Mouse (Mus musculus): ENCODE data around the gene Acsm5. TPM values are rescaled to one million over a fixed set of nuclear protein-coding genes. Genes with fewer than 3 reads are reported as not detected.
A peak's percentile ranks its signal among the peaks of the same experiment; 100 is the strongest.

The Acsm5 gene
- 10 to 100 TPM; 19.8 to 21.8 TPM for total RNA-seq (2021)
- long read RNA-seq, experiment 1, transcript Acsm5-201 (14 exons, 2,981 nt), result major isoform, 11 of 22 reads
- long read RNA-seq, experiment 1, partial matches to known transcripts, result 3 of 22 reads
- long read RNA-seq, experiment 1, other reads (novel, unspliced or antisense), result 3 of 22 reads
- long read RNA-seq, experiment 2, partial matches to known transcripts, result 2 of 11 reads
- long read RNA-seq, experiment 2, other reads (novel, unspliced or antisense), result 2 of 11 reads

GRCm38 (mm10) chr7:119519163-119519562, at the start of gene Acsm5:
Acsm5 (plus strand) TSS chr7:119519463.
- DNase-seq, result no peak

DNA sequence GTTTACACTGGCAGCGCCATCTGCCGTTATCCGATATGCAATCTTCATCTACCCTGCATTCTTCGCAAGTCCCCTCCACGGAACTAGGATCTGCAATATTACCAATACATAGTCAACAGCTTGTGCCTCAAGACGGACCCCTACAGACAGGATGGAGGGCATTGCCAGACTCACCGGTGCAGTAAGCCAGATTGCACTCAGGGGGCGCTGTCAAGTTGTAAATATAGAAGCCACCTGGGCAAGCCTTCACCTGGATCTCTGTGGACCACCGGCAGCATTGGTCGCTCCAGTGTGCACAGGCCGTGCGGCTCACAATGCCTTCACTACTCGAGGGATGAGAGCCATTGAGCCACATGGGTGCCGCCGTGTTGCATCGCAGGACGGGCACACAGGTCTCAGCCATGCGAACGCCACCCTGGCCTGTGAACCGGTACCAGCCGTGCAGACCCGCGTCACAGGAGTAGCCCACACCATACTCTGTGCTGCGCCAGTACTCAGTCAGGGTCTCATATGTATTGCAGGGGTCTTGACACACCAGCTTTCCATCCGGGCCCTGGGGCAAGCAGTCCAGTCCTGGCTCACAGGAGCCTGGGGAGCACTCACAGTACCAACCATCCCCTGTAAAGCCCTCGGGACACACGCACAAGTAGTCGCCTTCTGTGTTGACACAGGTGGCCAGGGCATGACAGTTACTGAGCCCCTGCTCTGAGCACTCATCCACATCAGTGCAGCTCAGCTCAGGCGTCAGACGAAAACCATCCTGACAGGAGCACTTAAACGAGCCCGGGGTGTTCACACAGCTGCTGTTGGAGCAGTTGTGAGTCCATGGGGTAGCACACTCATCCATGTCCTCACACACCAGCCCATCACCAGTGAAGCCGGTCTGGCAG, 42.5 kb upstream of the Acsm5 start:
- DNase-seq, result no peak

- no peak for DNase-seq
These were observed 40.0 kb upstream of the Acsm5 start, which contains the start of gene Umod for GRCm38 (mm10) chr7:119479256-119479655. Umod (minus strand) TSS chr7:119479282.

- DNase-seq, result no peak
These were observed 35.1 kb upstream of the Acsm5 start for GRCm38 (mm10) chr7:119484154-119484553.

DNA sequence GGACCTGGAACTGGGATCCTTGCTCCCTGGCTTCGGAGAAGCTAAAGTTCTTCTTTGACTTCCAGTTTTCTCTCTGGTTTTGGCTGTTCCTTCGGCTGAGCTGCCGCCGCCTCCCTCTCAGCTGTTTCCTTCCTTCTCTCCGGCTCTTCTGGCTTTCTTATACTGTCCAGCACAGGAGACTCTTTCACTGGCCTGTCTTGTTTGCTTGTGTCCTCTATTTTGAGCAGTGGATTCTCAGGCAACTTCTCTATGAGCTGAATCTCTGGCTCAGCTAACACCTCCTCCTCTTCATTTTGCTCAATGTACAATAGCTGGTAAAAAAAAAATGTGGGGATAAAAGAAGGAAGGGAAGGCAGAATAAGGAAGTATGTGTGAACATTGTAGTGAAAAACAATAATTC, 32.6 kb upstream of the Acsm5 start:
- DNase-seq, result no peak

- DNase-seq, result no peak
These were observed 29.1 kb upstream of the Acsm5 start for GRCm38 (mm10) chr7:119490041-119490780.

GRCm38 (mm10) chr7:119511143-119511542, 8.1 kb upstream of the Acsm5 start:
- no peak for DNase-seq

- DNase-seq, result peak in 1 of 2 experiments; percentile 23
These were observed 6.2 kb upstream of the Acsm5 start for GRCm38 (mm10) chr7:119513056-119513455.

DNA sequence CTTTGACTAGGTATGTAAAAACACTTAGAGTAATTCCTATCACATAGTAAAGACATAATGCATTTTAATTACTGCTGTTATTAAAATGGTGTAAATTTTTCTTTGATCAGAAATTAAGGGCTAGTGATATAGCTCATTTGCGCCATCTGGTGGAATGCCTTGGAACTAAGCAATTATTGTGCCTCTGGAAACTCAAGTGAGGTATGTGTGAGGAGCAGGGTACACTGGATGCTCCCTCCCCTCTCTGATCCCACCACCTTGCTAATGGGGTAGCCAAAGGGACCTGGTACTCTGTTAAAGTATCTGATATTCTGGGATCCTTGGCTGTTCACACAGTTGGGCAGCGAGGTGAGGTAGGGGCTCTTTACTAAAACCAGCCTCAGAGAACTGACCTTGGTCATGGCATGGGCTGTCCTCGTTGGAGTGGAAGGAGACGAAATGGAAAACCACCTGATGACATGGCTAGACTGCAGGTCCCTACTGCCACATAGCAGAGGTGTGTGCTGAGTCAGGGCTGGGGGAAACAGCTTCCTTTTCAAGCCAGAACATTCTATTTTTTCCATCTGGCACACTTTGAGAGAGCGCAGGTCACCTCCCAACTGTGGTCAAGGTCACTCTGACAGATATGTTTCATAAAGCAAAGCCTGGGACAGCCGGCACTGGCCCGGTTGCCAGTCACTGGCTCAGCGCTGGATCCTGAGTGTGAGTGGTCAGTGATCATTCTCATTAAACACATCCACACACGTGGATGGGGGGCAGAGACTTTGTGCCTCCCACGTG, 3.6 kb upstream of the Acsm5 start:
- peak in 1 of 2 experiments; percentile 72 for DNase-seq

- DNase-seq, result no peak
These were observed 3.0 kb upstream of the Acsm5 start for GRCm38 (mm10) chr7:119516272-119516558.

GRCm38 (mm10) chr7:119519654-119520053, 391 bp downstream of the Acsm5 start:
- DNase-seq, result peak; percentile 39 to 77

GRCm38 (mm10) chr7:119521816-119522215, 2.6 kb downstream of the Acsm5 start:
- DNase-seq, result no peak

- DNase-seq, result no peak
These were observed 3.1 kb downstream of the Acsm5 start for GRCm38 (mm10) chr7:119522385-119522784.

DNA sequence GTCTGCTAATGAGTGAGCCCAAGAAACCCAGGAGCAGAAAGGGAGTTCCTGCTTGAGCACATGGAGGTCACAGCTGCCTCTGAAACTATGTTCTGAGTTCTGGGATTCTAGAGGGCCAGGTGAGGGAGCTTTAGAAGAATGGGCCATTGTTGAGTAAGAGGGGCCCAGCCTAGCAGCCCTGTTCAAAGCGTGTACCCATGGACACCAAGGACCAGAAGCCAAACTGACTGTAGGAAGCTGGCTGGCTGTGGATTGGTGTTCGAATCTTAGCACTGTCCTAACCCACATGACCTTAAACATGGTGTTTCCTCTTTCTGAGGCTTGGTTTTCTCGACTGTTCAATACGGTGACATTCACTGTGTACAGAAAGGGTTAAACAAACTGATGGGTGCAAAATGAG, 4.1 kb downstream of the Acsm5 start, which contains the start of gene Pdilt:
Gene Pdilt, minus strand, starts transcription at position 101 of the 400 bp plus-strand sequence.
- DNase-seq, result no peak

DNA sequence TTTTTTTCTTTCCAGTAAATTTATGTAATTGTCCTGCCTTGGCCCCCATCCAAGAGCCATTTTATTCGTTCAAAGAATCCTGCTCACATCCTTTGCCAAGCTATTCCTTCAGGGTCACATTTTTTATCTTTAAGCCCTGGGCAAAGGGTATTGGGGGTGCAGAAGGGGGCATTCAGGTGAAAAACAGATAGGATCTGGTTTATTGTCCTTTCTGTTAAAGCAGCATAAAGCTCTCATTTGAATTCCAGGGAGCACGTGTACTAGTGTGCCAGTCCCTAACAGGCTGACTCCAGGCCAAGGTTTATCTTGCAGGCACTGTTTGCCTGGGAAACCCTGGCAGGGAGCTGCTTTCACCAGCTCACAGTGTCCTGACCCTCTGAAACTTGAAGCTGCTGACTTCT, 6.6 kb downstream of the Acsm5 start:
- DNase-seq, result peak; percentile 69 to 80

DNA sequence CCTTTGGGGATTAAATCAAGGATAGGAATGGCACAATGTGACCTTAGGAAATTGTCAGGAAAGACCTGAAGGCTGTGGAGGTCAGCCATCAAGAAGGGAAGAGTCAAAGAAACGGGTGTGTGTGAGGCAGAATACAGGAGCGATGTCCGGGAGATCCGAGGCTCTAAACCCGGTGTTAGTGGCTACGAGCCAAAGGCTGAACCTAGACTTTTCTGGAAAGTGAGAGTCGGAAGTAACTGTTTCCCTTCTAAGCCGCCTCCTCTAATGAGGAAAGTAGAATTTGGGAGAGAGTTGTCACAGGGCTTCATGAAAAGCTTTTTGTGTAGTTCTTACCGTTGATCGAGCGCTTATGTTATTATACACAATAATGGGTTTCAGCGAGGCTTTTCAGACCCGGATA, 7.2 kb downstream of the Acsm5 start:
- no peak for DNase-seq

DNA sequence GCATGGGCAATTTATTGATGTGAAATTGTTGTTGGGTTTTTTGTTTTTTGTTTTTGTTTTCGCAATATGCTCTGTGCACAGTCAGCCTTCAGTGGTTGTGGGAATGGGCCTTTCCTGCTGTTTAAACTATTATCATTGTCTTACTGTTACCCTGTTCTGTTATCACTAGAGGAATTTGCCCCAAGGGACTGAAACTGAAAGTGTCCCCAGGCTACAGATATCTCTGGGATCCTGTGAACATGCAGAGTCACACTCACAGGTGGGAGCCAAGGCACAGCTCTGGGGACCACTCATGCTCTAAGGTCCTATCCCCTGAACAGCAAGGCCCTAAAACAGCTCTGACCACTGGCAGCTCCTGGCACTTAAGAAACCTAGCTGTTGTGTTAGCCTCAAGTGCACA, 7.9 kb downstream of the Acsm5 start:
- DNase-seq, result no peak

GRCm38 (mm10) chr7:119527548-119527947, 8.3 kb downstream of the Acsm5 start:
- DNase-seq, result no peak

- DNase-seq, result no peak
These were observed 9.4 kb downstream of the Acsm5 start for GRCm38 (mm10) chr7:119528617-119529016.

DNA sequence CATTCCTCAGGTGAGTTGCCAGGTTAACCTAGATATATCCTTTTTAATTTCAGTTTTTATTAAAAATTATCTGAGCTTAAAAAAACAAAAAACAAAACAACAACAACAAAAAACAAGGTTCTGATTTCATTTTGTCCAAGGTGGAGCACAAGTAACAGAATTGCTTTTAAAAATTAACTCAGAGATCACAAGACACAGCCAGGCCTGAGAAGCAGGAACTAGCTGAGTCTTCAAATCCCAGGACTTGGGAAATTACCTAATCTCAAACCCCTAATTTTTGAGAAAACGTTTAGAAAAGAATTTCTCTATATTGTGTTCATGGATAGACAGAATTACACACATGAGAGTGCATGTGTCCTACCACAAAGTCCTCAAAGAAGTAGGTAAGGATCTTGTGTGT, 13.7 kb downstream of the Acsm5 start:
- no peak for DNase-seq

DNA sequence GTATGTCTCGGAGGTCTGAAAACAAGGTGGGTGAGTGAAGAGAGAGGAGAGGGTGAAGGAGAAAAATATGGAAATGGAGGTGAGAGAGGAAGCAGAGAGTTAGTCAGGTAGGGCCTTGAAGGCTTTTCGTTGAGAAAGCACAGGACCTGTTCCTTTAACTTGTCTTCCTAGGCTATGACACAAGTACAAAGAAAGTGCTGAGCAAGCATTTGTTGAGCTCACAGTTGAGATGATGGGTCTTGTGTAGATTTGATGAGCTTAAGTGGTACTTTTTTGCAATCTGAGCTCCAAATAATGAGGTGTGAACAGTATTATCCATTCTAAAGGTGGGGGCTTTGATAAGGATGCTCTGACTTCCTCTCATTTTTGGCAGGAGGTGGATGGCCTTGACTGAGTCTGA, 15.1 kb downstream of the Acsm5 start:
- DNase-seq, result no peak

GRCm38 (mm10) chr7:119542445-119542844, 23.2 kb downstream of the Acsm5 start:
- DNase-seq, result no peak

Measured in heart, adult 18-20 months (tissue).